Mouse (Mus musculus): Measurements from ENCODE around the gene Mrps25. TPM values are rescaled to one million over a fixed set of nuclear protein-coding genes. Genes with fewer than 3 reads are reported as not detected.

Gene Mrps25
- polyA plus RNA-seq, 1 experiment from 2014 or later = 64.8 TPM

Other genes with a start within 250 kb of the Mrps25 start
- gene Fgd5, start 205.2 kb downstream of the Mrps25 start, polyA plus RNA-seq (2015; fragmentation: Nextera tagmentation; extraction: Ambion mirVana) = 10.2 and 10.4 TPM in 2 replicates
- 40.4 and 40.8 TPM in 2 replicates for gene Nr2c2, start 92.6 kb downstream of the Mrps25 start, polyA plus RNA-seq (2015; fragmentation: Nextera tagmentation; extraction: Ambion mirVana)
- 31.3 and 39.0 TPM in 2 replicates for gene Rbsn, start 30.9 kb upstream of the Mrps25 start, polyA plus RNA-seq (2015; fragmentation: Nextera tagmentation; extraction: Ambion mirVana)
- 3.7 and 6.3 TPM in 2 replicates for gene Trh, start 60.6 kb upstream of the Mrps25 start, polyA plus RNA-seq (2015; fragmentation: Nextera tagmentation; extraction: Ambion mirVana)

All from midbrain, embryonic 15.5 days (tissue).